Mouse (Mus musculus) MEL (cell line): ENCODE data around the gene Sema3f. TPM values are rescaled to one million over a fixed set of nuclear protein-coding genes. Genes with fewer than 3 reads are reported as not detected.

Experiments used
- DNase-seq: peaks from one replicate; pipeline ENCODE4 v3.0.0; 2011; ENCODE audit warnings: low read depth, low spot score
- H3K27ac ChIP-seq: 2 replicates; pipeline ENCODE4 v1.5.1; 2012; ENCODE audit warnings: low read depth, mild to moderate bottlenecking, control low read depth, low read length, moderate library complexity; ENCODE audit not compliant: control insufficient read depth
- H3K27me3 ChIP-seq, 2 experiments: fragments of 150-350 bp in 1 of 2; sonication (generic) in 1 of 2; 2 replicates each; pipeline ENCODE4 v1.6.1; 2012; ENCODE audit warnings: low read length in 2 of 2, mild to moderate bottlenecking in 2 of 2, improper control_type of control experiment in 1 of 2, moderate library complexity in 1 of 2; ENCODE audit not compliant: insufficient read depth in 2 of 2, control insufficient read depth in 1 of 2
- H3K36me3 ChIP-seq, 2 experiments: 2 replicates each; pipeline ENCODE4 v1.6.1; 2012 to 2014; ENCODE audit warnings: low read length in 2 of 2, improper control_type of control experiment in 1 of 2, inconsistent platforms in 1 of 2, mild to moderate bottlenecking in 1 of 2; ENCODE audit not compliant: insufficient read depth in 2 of 2, control insufficient read depth in 1 of 2
- H3K4me1 ChIP-seq, 2 experiments: fragments of 150-350 bp in 1 of 2; sonication (generic) in 1 of 2; 2 replicates each; pipeline ENCODE4 v1.6.1; 2012; ENCODE audit warnings: low read length in 2 of 2, improper control_type of control experiment in 1 of 2, mild to moderate bottlenecking in 1 of 2; ENCODE audit not compliant: insufficient read depth in 2 of 2, control insufficient read depth in 1 of 2
- H3K4me3 ChIP-seq, 2 experiments: fragments of 150-350 bp in 1 of 2; sonication (generic) in 1 of 2; 2 replicates each; pipeline ENCODE4 v1.5.1; 2012; ENCODE audit warnings: low read depth in 2 of 2, low read length in 2 of 2, mild to moderate bottlenecking in 2 of 2, moderate library complexity in 2 of 2, control low read depth in 1 of 2, improper control_type of control experiment in 1 of 2; ENCODE audit not compliant: control insufficient read depth in 1 of 2, insufficient read depth in 1 of 2
- H3K79me2 ChIP-seq: 2 replicates; pipeline ENCODE4 v1.6.1; 2012; ENCODE audit warnings: mild to moderate bottlenecking, low read length, moderate library complexity; ENCODE audit not compliant: control insufficient read depth, poor library complexity, insufficient read depth
- H3K9ac ChIP-seq: 2 replicates; pipeline ENCODE4 v1.6.1; 2012; ENCODE audit warnings: low read depth, mild to moderate bottlenecking, control low read depth, low read length, moderate library complexity; ENCODE audit not compliant: control insufficient read depth, poor library complexity, severe bottlenecking
- H3K9me3 ChIP-seq: fragments of 150-350 bp; sonication (generic); replicated peaks from 2 replicates; pipeline ENCODE4 v1.6.1; 2012; ENCODE audit warnings: mild to moderate bottlenecking, low read length, improper control_type of control experiment, moderate library complexity; ENCODE audit not compliant: insufficient read depth
- BHLHE40 ChIP-seq: IDR thresholded peaks from 2 replicates; pipeline ENCODE4 v1.6.1; 2012; ENCODE audit warnings: low read depth, mild to moderate bottlenecking, inconsistent platforms, low read length, improper control_type of control experiment, borderline replicate concordance
- CHD1 ChIP-seq: IDR thresholded peaks from 2 replicates; pipeline ENCODE4 v1.6.1; 2012; ENCODE audit warnings: low read depth, mild to moderate bottlenecking, inconsistent platforms, low read length, improper control_type of control experiment
- CTCF ChIP-seq, 3 experiments: IDR thresholded peaks in 2 of 3; conservative IDR thresholded peaks in 1 of 3; 2 replicates each; pipeline ENCODE4 v1.5.1; 2011 to 2012; ENCODE audit warnings: low read length in 3 of 3, low read depth in 2 of 3, mild to moderate bottlenecking in 2 of 3, improper control_type of control experiment in 1 of 3, inconsistent platforms in 1 of 3, mixed read lengths in 1 of 3, moderate library complexity in 1 of 3; ENCODE audit not compliant: control insufficient read depth in 1 of 3, insufficient read depth in 1 of 3, poor library complexity in 1 of 3, severe bottlenecking in 1 of 3
- E2F4 ChIP-seq: IDR thresholded peaks from 2 replicates; pipeline ENCODE4 v1.6.1; 2011; ENCODE audit warnings: low read depth, low read length, improper control_type of control experiment, borderline replicate concordance
- ETS1 ChIP-seq: IDR thresholded peaks from 2 replicates; pipeline ENCODE4 v1.6.1; 2012; ENCODE audit warnings: low read depth, mild to moderate bottlenecking, inconsistent platforms, low read length, improper control_type of control experiment, moderate library complexity
- GABPA ChIP-seq: IDR thresholded peaks from 2 replicates; pipeline ENCODE4 v1.6.1; 2012; ENCODE audit warnings: low read depth, mild to moderate bottlenecking, inconsistent platforms, low read length, improper control_type of control experiment, moderate library complexity
- GATA1 ChIP-seq: IDR thresholded peaks from 2 replicates; pipeline ENCODE4 v1.6.1; 2011; ENCODE audit warnings: low read depth, low read length, improper control_type of control experiment
- JUND ChIP-seq: IDR thresholded peaks from 2 replicates; pipeline ENCODE4 v1.6.1; 2011; ENCODE audit warnings: low read depth, mild to moderate bottlenecking, improper control_type of control experiment, low read length
- KAT2A ChIP-seq: conservative IDR thresholded peaks from 2 replicates; pipeline ENCODE4 v1.6.1; 2012; ENCODE audit warnings: low read depth, low read length, improper control_type of control experiment, inconsistent platforms
- MAZ ChIP-seq: IDR thresholded peaks from 2 replicates; pipeline ENCODE4 v1.6.1; 2012; ENCODE audit warnings: low read depth, mild to moderate bottlenecking, inconsistent platforms, low read length, improper control_type of control experiment
- MYC ChIP-seq: IDR thresholded peaks from 2 replicates; pipeline ENCODE4 v1.6.1; 2011; ENCODE audit warnings: low read depth, mild to moderate bottlenecking, low read length, improper control_type of control experiment, moderate library complexity
- NELFE ChIP-seq: IDR thresholded peaks from 2 replicates; pipeline ENCODE4 v1.6.1; 2011; ENCODE audit warnings: low read depth, low read length, improper control_type of control experiment
- NRF1 ChIP-seq: IDR thresholded peaks from 2 replicates; pipeline ENCODE4 v1.6.1; 2014; ENCODE audit warnings: low read depth, mild to moderate bottlenecking, inconsistent platforms, low read length, improper control_type of control experiment, moderate library complexity; ENCODE audit not compliant: poor library complexity, insufficient read depth, severe bottlenecking
- POLR2A ChIP-seq, 2 experiments: IDR thresholded peaks; 2 replicates each; pipeline ENCODE4 v1.6.1; 2011 to 2012; ENCODE audit warnings: low read length in 2 of 2, mild to moderate bottlenecking in 2 of 2, control low read depth in 1 of 2, improper control_type of control experiment in 1 of 2, low read depth in 1 of 2, moderate library complexity in 1 of 2; ENCODE audit not compliant: control insufficient read depth in 1 of 2, insufficient read depth in 1 of 2, poor library complexity in 1 of 2
- POLR2AphosphoS2 ChIP-seq: IDR thresholded peaks from 2 replicates; pipeline ENCODE4 v1.6.1; 2011; ENCODE audit warnings: low read length, improper control_type of control experiment
- RAD21 ChIP-seq: IDR thresholded peaks from 2 replicates; pipeline ENCODE4 v1.6.1; 2011; ENCODE audit warnings: mild to moderate bottlenecking, low read depth, low read length, improper control_type of control experiment
- RCOR1 ChIP-seq: IDR thresholded peaks from 2 replicates; pipeline ENCODE4 v1.6.1; 2012; ENCODE audit warnings: low read depth, mild to moderate bottlenecking, inconsistent platforms, low read length, improper control_type of control experiment
- SMC3 ChIP-seq: IDR thresholded peaks from 2 replicates; pipeline ENCODE4 v1.6.1; 2011; ENCODE audit warnings: low read depth, low read length, improper control_type of control experiment
- TAL1 ChIP-seq: IDR thresholded peaks from 2 replicates; pipeline ENCODE4 v1.6.1; 2012; ENCODE audit warnings: mild to moderate bottlenecking, inconsistent platforms, low read length, moderate library complexity, mixed read lengths
- TBP ChIP-seq: IDR thresholded peaks from 2 replicates; pipeline ENCODE4 v1.8.0; 2011; ENCODE audit warnings: low read depth, low read length, improper control_type of control experiment
- TCF12 ChIP-seq: IDR thresholded peaks from 2 replicates; pipeline ENCODE4 v1.6.1; 2014; ENCODE audit warnings: low read depth, mild to moderate bottlenecking, inconsistent platforms, low read length, improper control_type of control experiment, moderate library complexity
- USF1 ChIP-seq: IDR thresholded peaks from 2 replicates; pipeline ENCODE4 v1.6.1; 2014; ENCODE audit warnings: low read depth, mild to moderate bottlenecking, inconsistent platforms, low read length, improper control_type of control experiment, moderate library complexity
- ZC3H11A ChIP-seq: IDR thresholded peaks from 2 replicates; pipeline ENCODE4 v1.6.1; 2012; ENCODE audit warnings: low read depth, mild to moderate bottlenecking, inconsistent platforms, low read length, improper control_type of control experiment
- ZNF384 ChIP-seq: IDR thresholded peaks from 2 replicates; pipeline ENCODE4 v1.6.1; 2012; ENCODE audit warnings: low read depth, mild to moderate bottlenecking, inconsistent platforms, low read length, improper control_type of control experiment
- polyA plus RNA-seq, 2 experiments: library from polyadenylated mRNA; stranded (reverse) in 1 of 2; unstranded in 1 of 2; fragments of >175 nt in 1 of 2; fragments of >200 nt in 1 of 2; gene quantifications; 2 replicates each; pipeline versions ENCODE4 v1.2.1 to v1.2.4; 2012; ENCODE audit warnings: low replicate concordance in 2 of 2, low read depth in 1 of 2; ENCODE audit not compliant: insufficient read length in 2 of 2, insufficient read depth in 1 of 2, missing spikeins in 1 of 2
- total RNA-seq: library from RNA; depleted of rRNA; stranded (reverse); fragments of 300-350 nt; gene quantifications from 2 replicates; pipeline ENCODE4 v1.2.3, GENCODE M21; 2012

The Sema3f gene
- total and polyA plus RNA-seq, 3 experiments, result not detected

DNA sequence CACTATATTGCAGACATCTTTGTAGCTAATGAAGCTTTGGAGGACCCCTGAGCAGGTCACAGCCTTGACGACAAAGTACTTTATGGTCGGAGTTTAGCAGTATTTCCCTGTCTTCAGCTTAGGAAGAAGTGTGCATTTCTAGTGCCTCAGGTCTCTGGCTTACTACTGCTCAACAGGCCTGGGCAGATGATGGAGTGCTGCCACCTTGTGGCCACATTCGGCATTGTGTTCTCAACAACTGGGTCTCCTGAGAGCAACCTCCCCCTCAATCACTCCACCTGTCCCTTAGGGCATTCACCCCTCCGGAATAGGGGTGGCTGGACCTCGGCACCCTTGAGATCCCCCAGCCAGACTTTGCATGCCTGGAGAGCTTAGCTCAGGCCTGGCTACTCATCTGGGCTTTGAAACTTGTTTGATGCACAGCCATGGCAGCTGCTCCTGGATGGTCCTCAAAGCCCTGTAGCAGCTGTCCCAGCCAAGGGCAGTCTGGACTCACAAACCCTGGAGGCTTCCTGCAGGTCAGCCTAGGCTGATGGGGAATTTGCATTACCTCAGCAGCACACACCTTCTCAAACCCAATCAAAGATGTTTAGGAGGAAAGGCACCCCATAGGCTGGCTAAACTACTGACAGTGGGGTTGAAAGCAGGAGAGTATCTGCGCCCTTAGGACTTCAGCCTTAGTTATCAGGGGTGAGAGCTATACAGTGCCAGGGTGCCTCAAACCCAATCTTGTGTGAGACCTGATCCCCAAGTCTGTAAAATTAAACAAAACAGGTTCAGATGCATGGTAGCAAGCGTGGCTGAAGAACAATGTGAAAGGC is 28.0 kb upstream of the Sema3f start:
- peak; percentile 85 for DNase-seq
- Histone ChIP-seq H3K4me3 (no peak overlapping the region), H3K27ac (no peak overlapping the region), H3K9me3 (no peaks in the 10 kb centered on the region), H3K27me3 (no peaks in the 10 kb centered on the region), H3K36me3 (peaks cover 9 to 16% of the 10 kb centered on the region in 2 experiments; a peak in 3 of 4 replicates), H3K9ac (no peak overlapping the region), H3K4me1 (peaks cover 5 to 28% of the 10 kb centered on the region in 2 experiments; a peak in 3 of 4 replicates), H3K79me2 (no peaks in the 10 kb centered on the region)
- peak; percentile 88 for TF ChIP-seq SMC3
- 0 out of 2 replicates have a peak, but pooled peaks have one; percentile 7 for TF ChIP-seq NRF1
- peak; percentile 90 to 96 (median 96) for TF ChIP-seq CTCF (IDR thresholded peaks at IDR 0.05 in 2 of 3, conservative IDR thresholded peaks at IDR 0.05 in 1 of 3; ENCODE audit: control insufficient read depth in 1 of 3, insufficient read depth in 1 of 3, low read depth in 2 of 3, low read length in 3 of 3, poor library complexity in 1 of 3, severe bottlenecking in 1 of 3)
- peak; percentile 63 for TF ChIP-seq ZC3H11A
- TF ChIP-seq RAD21, result peak; percentile 81
- no peak for TF ChIP-seq E2F4
- TF ChIP-seq POLR2A (IDR thresholded peaks at IDR 0.05; ENCODE audit: control insufficient read depth in 1 of 2, insufficient read depth in 1 of 2, low read depth in 1 of 2, low read length in 2 of 2, poor library complexity in 1 of 2), result peak in 1 of 2 experiments; percentile 26; a peak in 1 of 4 replicates
- TF ChIP-seq POLR2AphosphoS2, result peak; percentile 53; the same call in 1 of the 2 replicates
- no peak for TF ChIP-seq MAZ

DNA sequence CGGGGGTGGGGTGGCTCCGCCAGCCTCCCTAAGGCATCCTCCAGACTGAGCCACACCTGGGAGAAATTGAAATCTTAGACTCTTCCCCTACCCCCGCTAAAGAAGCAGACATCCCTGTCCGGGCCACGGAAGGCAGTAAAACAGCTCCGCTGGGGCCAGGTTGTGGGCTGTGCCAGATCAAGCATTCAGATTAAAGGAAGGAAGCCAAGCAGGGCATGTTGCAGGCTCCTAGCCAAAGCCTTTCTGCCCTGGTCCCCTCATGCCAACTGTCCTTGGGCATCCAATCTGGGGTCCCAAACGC is 25.9 kb upstream of the Sema3f start:
- no peak overlapping the region for H3K27ac ChIP-seq

DNA sequence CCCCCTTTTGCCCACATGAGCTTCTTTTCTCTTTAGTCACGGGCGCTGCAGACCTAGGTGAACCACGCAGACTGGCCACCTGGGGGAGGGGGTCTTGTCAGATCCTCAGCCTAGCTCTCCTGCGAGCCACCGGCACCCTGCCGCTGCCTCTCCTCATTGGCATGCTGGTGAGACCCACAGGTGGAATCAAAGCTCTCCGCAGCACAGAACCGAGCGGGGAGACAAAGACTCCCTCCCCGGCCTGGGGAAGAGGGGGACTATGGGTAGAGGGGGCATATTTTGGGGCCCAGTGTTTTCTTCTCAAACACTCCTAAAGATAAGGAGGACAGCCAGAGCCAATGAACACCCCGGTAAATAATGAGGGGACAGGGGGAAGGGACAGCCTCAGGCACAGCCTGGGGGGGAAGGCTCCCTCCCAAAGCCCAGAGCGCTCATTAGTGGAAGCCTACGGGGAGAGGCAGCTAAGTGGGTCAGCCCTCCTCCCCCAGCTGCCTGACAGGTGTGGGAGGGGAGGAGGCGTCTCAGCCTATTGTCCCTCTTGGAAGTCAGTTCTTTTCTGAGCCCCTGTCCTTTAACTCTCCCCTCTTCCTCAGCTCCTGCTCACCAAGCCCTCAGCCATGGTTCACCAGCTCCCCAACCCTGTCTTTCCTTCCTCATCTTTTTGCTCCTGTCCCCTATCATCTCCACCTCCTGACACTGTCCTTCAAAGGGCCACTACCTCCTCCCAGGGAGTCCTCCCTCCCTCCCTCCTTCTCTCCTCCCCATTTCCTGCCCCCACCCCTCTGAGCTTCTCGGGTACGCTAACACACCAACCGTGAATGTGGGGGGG is 25.3 kb upstream of the Sema3f start:
- Histone ChIP-seq H3K79me2 (no peaks in the 10 kb centered on the region), H3K4me1 (peaks cover 5 to 28% of the 10 kb centered on the region in 2 experiments; a peak in 3 of 4 replicates), H3K9ac (no peak overlapping the region), H3K9me3 (no peaks in the 10 kb centered on the region), H3K36me3 (peaks cover 0 to 9% of the 10 kb centered on the region in 2 experiments; a peak in 3 of 4 replicates), H3K27me3 (no peaks in the 10 kb centered on the region), H3K27ac (no peak overlapping the region), H3K4me3 (no peak overlapping the region)
- DNase-seq, result no peak
- no peak for TF ChIP-seq JUND
- no peak for TF ChIP-seq KAT2A
- no peak for TF ChIP-seq E2F4
- no peak for TF ChIP-seq ETS1
- TF ChIP-seq TAL1, result no peak
- TF ChIP-seq GABPA, result no peak
- no peak for TF ChIP-seq TBP
- no peak for TF ChIP-seq RAD21
- TF ChIP-seq ZNF384, result no peak
- no peak for TF ChIP-seq GATA1
- no peak for TF ChIP-seq MYC
- no peak for TF ChIP-seq BHLHE40
- no peak for TF ChIP-seq NELFE
- no peak for TF ChIP-seq RCOR1
- no peak for TF ChIP-seq TCF12
- no peak for TF ChIP-seq CHD1

More for the DNA sequence above, 25.9 kb upstream of the Sema3f start:
- no peak for DNase-seq
- TF ChIP-seq GATA1 (peak; percentile 27; the same call in 1 of the 2 replicates), USF1 (no peak)
- Histone ChIP-seq H3K4me1 (peaks cover 5 to 28% of the 10 kb centered on the region in 2 experiments; a peak in 3 of 4 replicates), H3K4me3 (no peak overlapping the region), H3K79me2 (no peaks in the 10 kb centered on the region), H3K9me3 (no peaks in the 10 kb centered on the region), H3K36me3 (peaks cover 1 to 9% of the 10 kb centered on the region in 2 experiments; a peak in 3 of 4 replicates), H3K27me3 (no peaks in the 10 kb centered on the region), H3K9ac (no peak overlapping the region)
